Mouse (Mus musculus) E14TG2a.4 (cell line): Measurements from ENCODE around the gene Rab3c.

Experiments used
- CTCF ChIP-seq: conservative IDR thresholded peaks from 2 replicates; pipeline ENCODE4 v1.5.1; 2014; ENCODE audit warnings: low read length
- POU5F1 ChIP-seq: IDR thresholded peaks from 2 replicates; pipeline ENCODE4 v1.6.1; 2014; ENCODE audit warnings: low read length, borderline replicate concordance

- TF ChIP-seq CTCF: no peak
- TF ChIP-seq POU5F1: no peak
These were observed 274.6 kb downstream of the Rab3c start for GRCm38 (mm10) chr13:110006106-110006781.
